Mouse (Mus musculus) erythroblast, adult 5-6 weeks (primary cell): Measurements from ENCODE around the gene Eps15l1. TPM values are rescaled to one million over a fixed set of nuclear protein-coding genes. Genes with fewer than 3 reads are reported as not detected.
A peak's percentile ranks its signal among the peaks of the same experiment; 100 is the strongest.

Source experiments
- ATAC-seq: replicated peaks from 2 replicates; pipeline ENCODE4 v1.8.0; 2016; ENCODE audit warnings: moderate number of reproducible peaks, mild to moderate bottlenecking, moderate TSS enrichment, inconsistent platforms; ENCODE audit not compliant: poor library complexity, low FRiP score, severe bottlenecking
- total RNA-seq, 2 experiments: library from RNA; stranded (forward) in 1 of 2; stranded (reverse) in 1 of 2; fragments of 150-400 nt in 1 of 2; fragments of 200-764, 138-1000 nt in 1 of 2; gene quantifications; 2 replicates each; pipeline versions ENCODE4 v1.2.3 to v1.2.4; 2015 to 2017; ENCODE audit warnings: low replicate concordance in 2 of 2

The Eps15l1 gene
- total RNA-seq, 2 experiments from 2014 or later, result 51.5 to 59.4 TPM

DNA sequence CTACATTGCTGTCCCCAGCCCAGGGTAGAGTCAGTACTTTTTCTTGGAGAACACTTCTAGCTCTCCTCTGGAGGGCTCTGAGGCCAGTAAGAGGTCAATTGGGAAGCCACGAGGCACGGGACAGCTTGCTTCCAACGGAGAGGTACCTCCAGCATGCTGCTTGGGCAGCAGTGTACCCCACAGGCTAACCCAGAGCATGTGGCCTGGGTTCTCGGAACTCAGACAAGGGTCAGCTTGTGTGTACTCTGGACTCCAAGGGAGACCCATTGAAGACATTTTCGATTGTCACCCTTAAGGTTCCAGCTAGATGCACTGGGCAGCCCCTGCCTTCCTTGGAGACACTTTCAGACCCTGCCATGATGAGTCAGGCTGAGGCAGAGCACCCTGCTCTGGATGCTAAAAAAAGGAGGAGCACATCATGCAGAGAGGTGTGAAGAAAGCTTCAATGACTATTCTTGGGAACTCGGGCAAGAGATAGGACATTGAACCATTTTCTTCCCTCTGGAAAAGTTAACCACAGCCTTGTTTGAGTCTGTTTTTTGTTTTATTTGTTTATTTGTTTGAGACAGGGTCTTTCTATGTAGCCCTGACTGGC is 98.0 kb downstream of the Eps15l1 start:
- ATAC-seq, result no peak

DNA sequence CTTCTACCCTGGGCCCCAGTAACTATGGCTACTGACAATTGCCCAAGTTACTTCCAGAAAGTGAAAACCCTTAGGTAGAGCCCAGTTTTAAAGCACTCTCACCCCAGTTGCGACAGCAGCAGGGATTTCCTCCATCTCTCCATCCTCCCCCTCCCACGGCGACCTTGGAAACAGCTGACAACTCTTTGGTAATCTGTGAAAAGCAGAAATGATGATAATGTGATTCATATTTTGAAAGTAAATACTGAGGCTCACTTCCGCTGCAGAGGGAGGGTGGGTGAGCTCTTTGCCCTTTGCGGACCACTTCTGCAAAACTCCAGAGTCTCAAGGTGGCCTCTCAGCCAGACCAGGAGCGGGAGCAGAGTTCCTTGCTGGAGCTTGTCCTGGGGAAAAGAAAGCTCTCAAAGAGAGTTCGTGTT is 98.8 kb downstream of the Eps15l1 start:
- no peak for ATAC-seq

DNA sequence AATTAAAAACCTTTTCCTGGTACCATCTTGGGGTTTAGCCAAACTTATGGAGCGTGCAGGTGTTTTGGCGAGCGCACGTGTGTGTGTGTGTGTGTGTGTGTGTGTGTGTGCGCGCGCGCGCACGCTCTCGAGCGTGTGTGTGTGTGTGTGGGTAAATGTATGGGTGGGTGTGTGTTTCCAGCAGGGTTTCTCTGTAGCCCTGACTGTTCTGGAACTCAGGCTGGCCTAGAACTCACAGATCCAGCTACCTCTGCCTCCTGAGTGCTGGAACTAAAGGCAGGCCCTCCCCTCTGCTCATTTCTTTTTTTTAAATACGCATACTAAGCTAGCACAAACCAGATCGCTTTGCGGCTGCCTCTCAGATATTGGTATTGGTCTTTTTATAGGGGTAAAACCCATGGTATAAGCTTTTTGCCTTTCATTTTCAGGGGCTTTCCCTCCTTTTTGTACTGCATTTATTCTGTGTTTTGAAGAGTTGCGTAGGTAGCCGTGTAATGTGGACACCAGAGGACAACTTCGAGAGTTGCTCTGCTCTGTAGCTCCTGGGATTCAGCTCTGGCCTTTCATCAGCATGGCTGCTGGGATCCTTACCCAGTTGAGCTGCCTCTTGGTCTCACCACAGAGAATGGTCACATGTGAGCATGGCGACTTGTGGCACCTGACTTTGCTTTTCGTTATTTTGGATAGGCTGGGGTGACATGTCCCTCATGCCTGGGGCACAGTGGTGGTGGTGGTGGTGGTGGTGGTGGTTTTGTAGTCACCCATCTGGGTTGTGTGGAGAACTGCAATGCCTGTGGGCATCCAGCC is 99.4 kb downstream of the Eps15l1 start:
- ATAC-seq, result no peak

DNA sequence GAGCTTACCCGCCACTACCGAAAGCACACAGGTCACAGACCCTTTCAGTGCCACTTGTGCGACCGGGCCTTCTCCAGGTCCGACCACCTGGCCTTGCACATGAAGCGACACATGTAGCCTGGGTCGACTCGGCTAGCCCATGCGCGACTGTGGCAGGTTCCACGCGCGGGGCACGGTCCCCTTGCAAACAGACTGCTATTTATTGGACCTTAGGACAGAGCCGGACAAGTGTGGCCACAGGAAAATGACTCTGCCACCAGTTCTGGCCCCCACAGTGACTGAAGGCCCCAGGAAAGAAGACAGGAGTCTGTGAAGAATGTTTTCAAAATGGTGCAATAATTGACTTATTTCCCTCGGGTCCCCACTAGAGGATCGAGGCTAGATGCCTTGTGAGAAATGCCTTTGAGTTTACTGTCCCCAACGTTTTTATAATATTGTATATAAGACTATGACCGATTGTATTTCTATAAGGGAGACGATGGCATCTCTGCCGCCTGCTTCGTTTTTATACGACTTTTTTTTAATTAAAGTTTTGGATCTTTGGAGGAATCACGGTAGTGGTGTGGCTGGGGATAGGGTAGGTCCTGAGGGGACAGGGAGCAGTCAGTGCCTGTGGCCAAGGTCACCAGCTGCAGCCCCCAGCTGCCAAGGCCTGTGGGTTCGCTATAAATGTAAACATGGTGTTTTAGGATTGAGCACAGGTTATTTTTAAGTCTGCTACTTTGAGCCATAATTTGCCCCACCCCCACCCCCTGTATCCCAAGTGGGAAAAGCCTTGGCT is 100.3 kb downstream of the Eps15l1 start:
- ATAC-seq, result no peak

DNA sequence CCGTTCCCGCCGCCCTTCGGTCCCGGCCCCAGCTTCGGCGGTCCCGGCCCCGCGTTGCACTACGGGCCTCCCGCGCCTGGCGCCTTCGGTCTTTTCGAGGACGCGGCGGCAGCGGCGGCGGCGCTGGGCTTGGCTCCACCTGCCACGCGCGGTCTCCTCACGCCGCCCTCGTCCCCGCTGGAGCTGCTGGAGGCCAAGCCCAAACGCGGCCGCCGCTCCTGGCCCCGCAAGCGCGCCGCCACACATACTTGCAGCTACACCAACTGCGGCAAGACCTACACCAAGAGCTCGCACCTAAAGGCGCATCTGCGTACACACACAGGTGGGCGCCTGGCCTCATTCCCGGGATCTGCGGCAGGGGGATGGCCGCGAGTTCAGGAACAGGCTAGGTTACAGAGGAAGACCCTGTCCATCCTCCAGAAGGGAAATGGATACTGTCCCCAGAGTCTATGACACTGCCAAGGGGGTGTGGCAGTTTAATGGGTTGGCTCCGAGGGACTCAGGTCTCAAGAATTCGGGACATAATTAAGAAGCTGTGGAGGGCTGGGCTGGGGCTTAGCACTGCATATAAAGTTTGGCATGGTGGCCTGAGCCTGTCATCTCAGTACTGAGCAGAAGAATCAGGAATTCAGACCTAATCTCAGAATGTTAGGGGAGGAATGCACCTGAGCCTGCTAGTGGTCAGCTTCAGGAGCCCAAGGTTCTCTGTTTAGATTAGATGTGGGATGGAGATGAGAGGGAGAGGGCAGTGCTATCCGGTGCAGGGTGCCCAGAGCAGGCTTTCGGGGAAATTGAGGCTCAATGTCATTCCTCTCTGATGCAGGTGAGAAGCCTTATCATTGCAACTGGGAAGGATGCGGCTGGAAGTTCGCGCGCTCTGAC is 101.1 kb downstream of the Eps15l1 start:
- ATAC-seq, result no peak

DNA sequence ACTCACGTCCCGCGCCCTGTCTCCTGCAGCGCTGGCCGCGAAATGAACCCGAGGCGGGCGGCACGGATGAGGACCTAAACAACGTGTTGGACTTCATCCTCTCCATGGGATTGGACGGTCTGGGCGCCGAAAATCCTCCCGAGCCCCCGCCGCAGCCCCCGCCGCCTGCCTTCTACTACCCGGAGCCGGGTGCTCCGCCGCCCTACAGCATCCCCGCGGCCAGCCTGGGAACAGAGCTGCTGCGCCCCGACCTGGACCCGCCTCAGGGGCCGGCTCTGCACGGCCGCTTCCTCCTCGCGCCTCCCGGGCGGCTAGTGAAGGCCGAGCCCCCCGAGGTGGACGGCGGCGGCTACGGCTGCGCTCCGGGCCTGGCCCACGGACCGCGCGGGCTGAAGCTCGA is 101.9 kb downstream of the Eps15l1 start:
- no peak for ATAC-seq

DNA sequence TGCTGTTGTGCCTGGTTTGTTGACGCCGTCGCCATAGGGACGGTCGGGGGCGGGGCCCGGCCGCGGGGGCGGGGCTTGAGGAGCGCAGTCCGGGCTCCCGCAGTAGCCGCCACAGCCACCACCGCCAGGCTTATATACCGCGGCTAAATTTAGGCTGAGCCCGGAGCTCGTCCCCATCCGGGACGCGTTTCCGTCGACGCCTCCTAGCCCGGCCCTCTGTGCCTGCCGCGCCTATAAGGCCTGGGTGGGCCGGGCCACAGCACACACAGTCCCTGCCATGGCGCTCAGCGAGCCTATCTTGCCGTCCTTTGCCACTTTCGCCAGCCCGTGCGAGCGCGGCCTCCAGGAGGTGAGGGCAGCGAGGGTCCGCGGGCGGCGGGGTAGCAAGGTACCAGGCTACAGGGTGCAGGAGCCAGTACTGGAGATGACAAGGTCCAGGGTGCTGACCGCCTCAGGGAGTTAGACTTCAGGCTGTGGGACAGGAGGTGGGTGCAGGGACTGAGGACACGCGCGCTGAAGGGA is 102.4 kb downstream of the Eps15l1 start, which contains the start of gene Klf2:
TSS of gene Klf2 (plus strand) at position 233 of the 522 bp plus-strand sequence.
- peak; percentile 31 for ATAC-seq

DNA sequence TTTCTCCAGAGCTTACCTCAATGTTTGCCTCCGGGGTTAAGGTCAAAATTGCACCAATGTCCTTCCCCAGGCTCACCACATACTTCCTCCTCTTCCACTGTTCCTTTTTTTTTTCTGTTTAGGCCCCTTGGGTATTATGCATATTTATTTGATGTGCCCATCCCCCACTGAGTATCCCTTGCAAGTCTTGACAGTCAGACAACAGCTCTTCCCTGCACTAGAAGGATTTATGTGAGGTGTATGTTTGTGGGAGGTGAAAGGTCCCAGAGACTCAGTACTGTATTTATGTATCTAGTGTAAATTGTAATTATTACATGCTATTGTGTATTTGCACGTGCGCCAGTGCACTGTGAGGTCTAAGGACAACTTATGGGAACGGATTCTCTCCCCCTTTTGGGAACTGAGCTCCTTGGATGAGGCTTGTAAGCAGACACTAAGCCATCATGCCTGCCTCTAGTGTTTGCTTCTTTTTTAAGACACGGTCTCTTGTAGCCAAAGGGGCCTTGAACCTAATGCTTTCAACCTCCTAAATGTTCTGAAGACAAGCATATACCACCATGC is 103.4 kb downstream of the Eps15l1 start:
- ATAC-seq, result no peak

DNA sequence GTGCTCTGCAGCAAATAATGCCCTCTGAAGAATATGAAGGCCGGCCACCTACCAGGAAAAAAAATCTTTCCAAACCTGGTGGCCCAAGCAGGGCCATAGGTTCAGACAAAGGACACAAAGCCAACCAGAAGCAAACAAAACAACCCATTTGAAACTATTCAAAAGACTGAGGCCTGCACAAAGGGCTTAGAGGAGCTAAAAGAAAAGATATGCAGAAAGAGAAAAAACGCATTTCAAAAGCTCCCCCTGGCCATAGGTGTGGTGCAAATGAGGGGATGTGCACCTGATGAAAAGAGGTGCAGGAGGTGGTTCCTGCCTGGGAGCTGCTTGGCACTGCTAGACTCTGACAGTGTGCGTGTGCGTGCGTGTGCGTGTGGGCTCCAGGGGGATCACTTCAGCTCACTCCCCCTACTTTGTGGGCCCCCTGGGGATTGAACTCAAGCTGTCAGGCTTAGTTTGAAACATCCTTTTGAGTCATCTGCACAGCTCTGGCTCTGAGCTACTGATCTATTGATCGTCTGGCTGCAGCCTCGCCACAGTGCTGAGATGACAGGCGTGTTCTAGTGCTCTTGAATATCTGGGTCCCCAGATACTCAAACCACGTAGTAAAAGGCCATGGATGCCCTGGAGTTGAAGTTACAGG is 105.1 kb downstream of the Eps15l1 start:
- no peak for ATAC-seq

DNA sequence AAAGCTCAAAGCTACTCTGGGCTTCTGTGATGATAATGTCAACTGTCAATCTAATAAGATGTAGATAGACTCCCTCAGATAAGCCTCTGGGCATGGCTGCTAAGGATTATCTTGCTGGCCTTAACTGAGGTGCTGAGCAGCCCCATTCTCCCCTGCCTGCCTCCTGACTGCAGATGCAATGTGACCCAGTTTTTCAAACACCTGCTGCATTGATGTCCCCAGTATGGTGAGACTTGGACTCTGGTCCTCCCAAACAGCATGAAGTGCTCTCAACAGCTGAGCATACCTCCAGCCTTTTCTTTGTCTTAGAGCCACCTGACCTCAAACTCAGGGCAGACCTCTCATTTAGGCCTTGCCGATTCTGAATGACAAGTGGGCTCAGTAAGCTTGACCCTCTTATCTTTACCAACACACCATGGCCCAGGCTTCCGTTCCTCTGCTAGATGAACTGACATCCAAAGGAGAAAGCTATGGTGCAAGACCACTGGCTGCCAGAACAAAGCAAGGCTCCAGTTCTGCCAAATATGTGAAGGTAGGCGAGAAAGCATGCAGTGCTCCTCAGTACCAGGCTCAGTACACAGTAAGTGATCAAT is 108.2 kb downstream of the Eps15l1 start:
- ATAC-seq, result no peak

DNA sequence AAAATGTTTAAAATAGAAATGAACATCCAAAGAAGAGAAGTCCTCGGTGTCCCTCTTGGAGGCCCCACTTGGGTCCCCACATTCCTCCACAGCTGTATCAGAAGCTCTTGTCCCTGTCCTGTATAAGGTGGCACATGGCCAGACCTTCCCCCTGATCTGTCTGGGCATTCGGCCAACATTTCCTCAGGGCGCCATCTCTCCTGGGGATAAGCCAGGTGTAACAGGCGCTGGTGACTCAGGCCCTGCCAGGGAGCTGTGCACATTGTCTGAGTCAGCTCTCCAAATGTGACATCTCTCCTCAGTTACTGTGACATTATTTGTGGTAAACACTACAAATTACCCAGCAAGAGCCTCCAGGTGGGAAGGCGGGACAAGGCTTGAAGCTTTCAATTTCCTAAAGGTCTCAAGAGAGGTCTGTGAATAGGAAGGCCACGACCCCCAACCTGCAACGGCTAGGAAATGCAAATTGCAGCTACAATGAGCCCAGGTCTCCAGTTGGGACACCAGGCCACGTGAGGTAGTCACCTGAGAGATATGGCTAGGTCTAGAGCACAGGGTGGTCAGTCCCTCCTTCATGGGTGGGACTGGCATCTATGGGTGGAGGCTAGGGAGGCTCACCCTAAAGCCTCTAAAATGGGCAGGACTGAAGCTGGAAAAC is 110.3 kb downstream of the Eps15l1 start:
- no peak for ATAC-seq

DNA sequence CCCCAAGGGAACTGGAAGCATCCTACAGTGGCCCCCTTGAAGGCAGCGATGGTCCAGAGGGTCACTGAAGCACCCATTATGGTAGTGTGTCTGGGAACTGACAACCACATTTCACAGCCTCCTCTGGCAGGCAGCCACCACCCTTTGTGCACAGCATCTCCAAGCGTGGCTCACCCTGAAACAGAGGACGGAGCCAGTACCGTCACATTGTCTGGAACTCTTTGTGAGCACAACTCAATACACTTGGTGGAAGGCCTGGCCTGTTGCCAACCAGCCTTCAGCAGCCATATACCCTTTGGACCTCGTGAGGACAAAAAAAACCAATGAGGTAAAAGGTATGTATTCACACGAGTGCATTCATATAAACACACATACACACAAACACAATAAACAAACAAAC is 113.0 kb downstream of the Eps15l1 start:
- ATAC-seq, result no peak

DNA sequence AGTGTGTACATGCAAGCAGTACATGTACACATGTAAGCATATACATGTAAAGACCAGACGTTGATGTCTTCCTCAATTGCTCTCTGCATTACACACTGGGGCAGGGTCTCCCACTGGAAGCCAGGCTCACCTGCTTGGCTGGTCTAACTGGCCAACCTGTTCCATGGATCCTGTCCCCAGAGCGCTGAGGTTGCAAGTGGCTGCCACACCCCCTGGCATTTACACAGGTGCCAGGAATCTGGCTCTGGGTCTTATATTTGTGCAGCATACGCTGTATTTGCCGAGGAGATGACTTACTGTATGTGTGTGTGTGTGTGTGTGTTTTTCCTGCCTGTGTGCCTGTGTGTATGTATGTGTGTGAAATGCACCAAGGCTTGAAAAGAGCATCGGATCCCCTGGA is 114.3 kb downstream of the Eps15l1 start:
- ATAC-seq, result no peak

DNA sequence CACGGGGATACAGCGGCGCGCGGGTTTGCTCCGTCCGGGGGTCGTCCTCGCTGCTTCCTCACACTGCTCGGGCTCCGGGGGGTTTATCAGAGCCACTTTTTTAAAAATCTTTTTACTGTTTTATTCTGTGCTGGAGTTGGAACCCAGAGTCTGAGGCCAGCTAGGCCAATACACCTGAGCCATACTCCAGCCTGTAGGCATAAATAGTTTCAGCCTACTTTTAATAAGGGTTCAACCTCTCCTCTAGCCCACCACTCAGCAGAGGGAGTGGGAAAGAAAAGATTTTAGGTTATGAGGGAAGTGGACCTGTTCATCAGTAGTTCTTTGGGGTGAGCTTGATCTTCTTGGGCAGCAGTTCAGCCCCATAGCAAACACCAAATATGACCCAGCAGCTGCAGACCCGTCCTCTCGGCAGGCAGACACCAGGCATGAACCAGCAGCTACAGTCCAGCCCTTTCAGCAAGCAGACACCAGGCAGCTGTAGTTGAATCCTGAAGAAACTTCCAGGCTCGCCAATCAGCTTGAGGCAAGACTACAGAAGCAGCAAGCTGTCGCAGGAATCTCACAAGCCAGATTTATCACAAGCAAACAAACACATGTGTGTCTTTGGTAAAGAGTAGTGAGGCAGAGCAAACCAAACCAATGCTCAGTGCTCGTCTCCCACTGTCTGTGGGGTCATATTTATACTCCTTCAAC is 115.9 kb downstream of the Eps15l1 start, which contains the start of gene Gm10282:
TSS of gene Gm10282 (minus strand) at position 51 of the 696 bp plus-strand sequence.
- ATAC-seq, result no peak

DNA sequence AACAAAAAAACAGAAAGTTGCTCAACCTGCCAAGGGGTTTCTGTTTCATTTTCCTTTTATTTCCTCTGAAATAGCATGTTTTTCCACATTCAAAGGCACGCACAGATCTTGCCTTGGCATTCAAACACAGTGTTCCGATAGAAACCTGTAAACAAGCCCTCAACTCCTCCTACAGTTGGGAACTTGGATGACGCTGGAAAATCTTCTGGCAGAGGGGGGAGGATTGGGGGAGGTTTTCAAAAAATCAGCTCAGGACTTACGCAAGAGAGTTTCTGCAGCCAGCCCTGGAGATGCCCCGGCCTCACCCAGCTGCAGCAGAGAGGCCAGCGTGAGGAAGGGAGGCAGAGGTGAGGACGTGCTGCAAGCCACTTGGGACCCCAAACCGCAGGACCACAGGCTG is 117.6 kb downstream of the Eps15l1 start:
- ATAC-seq, result no peak

DNA sequence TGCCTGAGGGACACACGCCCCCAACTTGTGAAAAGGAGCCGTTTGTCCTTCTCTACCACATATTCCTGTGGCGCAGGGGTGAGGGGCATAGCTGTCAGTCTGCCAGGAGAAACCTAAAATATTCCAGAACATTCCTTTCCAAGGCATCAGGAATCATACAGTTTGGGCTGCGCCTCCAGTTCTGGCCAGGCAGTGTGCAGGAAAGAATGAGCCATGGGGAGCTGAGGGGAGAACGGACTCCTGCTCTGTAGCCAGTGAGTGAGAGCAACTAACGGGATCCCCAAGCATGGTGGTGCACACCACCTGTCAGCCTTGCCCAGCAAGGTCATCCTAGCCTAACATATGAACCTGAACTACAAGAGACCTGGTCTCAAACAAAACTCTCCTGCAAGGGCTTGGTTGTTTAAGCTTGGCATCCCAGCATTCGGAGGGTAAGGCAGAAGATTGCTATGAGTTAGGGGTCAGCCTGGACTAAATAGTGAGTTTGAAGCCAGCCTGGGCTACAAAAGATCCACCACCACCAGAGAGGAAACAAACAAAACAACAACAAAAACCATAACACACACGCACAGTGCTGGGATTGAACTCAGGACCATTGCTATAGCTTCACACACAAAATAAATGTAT is 118.2 kb downstream of the Eps15l1 start:
- no peak for ATAC-seq

DNA sequence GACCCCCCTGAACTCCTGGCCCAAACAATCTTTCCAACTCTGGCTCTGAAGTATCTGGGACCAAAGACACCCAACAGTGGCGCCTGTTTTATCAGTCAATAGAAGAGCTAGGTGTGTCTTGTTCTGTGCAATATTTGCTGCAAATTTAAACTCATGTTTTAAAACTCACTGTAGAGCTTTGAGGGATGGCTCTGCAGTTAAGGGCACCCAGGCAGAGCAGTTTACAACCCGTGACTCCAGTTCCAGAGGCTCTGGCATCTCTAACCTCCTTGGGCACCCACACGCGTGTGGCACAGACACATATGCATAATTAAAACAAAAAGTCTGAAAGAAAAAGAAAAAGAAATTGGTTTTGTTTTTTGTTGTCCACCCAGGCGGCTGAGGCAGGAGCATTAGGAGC is 119.8 kb downstream of the Eps15l1 start:
- no peak for ATAC-seq
